18 mouse cellular contexts compared by ENCODE assay signal in the genomic region with DNA sequence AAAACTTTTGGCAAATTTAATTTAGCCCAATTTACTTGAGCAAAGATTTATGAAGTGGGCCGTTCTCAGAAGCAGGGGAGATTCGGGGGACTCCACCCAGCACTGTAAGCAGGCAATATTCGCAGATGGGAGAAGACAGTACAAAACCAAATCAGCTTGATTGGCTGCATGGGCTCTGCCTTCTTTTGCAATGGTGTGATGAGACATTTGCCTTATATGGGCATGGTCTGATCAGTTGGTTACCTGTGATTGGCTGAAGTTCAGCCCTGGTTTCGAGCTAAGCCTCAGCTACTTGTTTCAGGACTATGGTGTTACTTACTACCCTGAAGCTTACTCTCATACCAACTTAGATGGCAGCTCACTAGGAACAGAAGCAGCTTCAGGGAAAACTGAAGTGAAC.
DNase-seq lines count a peak whose midpoint lies in the region; ATAC-seq and TF ChIP-seq lines count a peak whose summit lies in the region.
"Had no signal": no experiment of that assay in that cellular context is flagged by ENCODE, and none has a peak within 500 bp of the region (broad histone marks: within the 10 kb centered on the region; RNA-seq: fewer than 3 reads in every experiment).

No protein-coding gene starts in this region.

- no peak for TF ChIP-seq CTCF in forebrain, postnatal 0 days (IDR thresholded peaks at IDR 0.05; ENCODE audit: low read depth)

- no peak overlapping the region for H3K9ac ChIP-seq in forebrain, postnatal 0 days
- no peak overlapping the region for H3K9ac ChIP-seq in forebrain, embryonic 14.5 days (ENCODE audit: low read length)
- no peak overlapping the region for H3K9ac ChIP-seq in embryonic facial prominence, embryonic 13.5 days
- H3K9ac ChIP-seq: hindbrain, embryonic 12.5 days; limb, embryonic 13.5 days; liver, embryonic 15.5 days; stomach, embryonic 15.5 days had no signal

- H3K27me3 ChIP-seq in forebrain, postnatal 0 days (ENCODE audit: insufficient read depth, low read length), result no peaks in the 10 kb centered on the region
- no peaks in the 10 kb centered on the region for H3K27me3 ChIP-seq in forebrain, embryonic 14.5 days (replicated peaks; ENCODE audit: control insufficient read depth, insufficient read depth, low read length)
- no peaks in the 10 kb centered on the region for H3K27me3 ChIP-seq in embryonic facial prominence, embryonic 13.5 days
- H3K27me3 ChIP-seq: hindbrain, embryonic 12.5 days; limb, embryonic 13.5 days; liver, embryonic 15.5 days; stomach, embryonic 15.5 days had no signal

- no peak overlapping the region for H3K27ac ChIP-seq in forebrain, postnatal 0 days (ENCODE audit: low read depth, low read length)
- no peak overlapping the region for H3K27ac ChIP-seq in forebrain, embryonic 14.5 days (ENCODE audit: low read depth, low read length)
- H3K27ac ChIP-seq in embryonic facial prominence, embryonic 13.5 days, result 0 out of 2 replicates have a peak overlapping the region, but pooled peaks have one; percentile 13
- H3K27ac ChIP-seq: heart, adult 2 months; hindbrain, embryonic 12.5 days; left cerebral cortex, adult 2 months; limb, embryonic 13.5 days; liver, embryonic 15.5 days; midbrain, embryonic 10.5 days; stomach, embryonic 15.5 days had no signal

- H3K4me2 ChIP-seq in forebrain, postnatal 0 days (ENCODE audit: low read depth), result no peak overlapping the region
- H3K4me2 ChIP-seq in forebrain, embryonic 14.5 days (ENCODE audit: low read length), result no peak overlapping the region
- 0 out of 2 replicates have a peak overlapping the region, but pooled peaks have one; percentile 3 for H3K4me2 ChIP-seq in embryonic facial prominence, embryonic 13.5 days
- H3K4me2 ChIP-seq: hindbrain, embryonic 12.5 days; limb, embryonic 13.5 days; liver, embryonic 15.5 days; stomach, embryonic 15.5 days had no signal

- intact Hi-C loops in heart, postnatal 14 days (cut with DNase I), result no loop called here

- WGBS in forebrain, postnatal 0 days, result 63% methylated on average over 4 of the region's 4 CpGs
- 73% methylated on average over 4 of the region's 4 CpGs for WGBS in forebrain, embryonic 14.5 days
- 43% methylated on average over 4 of the region's 4 CpGs for WGBS in embryonic facial prominence, embryonic 13.5 days

- H3K36me3 ChIP-seq in forebrain, postnatal 0 days (ENCODE audit: insufficient read depth), result no peaks in the 10 kb centered on the region
- H3K36me3 ChIP-seq in forebrain, embryonic 14.5 days (ENCODE audit: control insufficient read depth, insufficient read depth, low read length), result no peaks in the 10 kb centered on the region
- no peaks in the 10 kb centered on the region for H3K36me3 ChIP-seq in embryonic facial prominence, embryonic 13.5 days
- H3K36me3 ChIP-seq: hindbrain, embryonic 12.5 days; limb, embryonic 13.5 days; liver, embryonic 15.5 days; midbrain, embryonic 10.5 days; stomach, embryonic 15.5 days had no signal

- no peaks in the 10 kb centered on the region for H3K9me3 ChIP-seq in forebrain, postnatal 0 days (ENCODE audit: low read length)
- H3K9me3 ChIP-seq in forebrain, embryonic 14.5 days (replicated peaks; ENCODE audit: control insufficient read depth, low read length), result no peaks in the 10 kb centered on the region
- H3K9me3 ChIP-seq in embryonic facial prominence, embryonic 13.5 days, result no peaks in the 10 kb centered on the region
- H3K9me3 ChIP-seq: hindbrain, embryonic 12.5 days; limb, embryonic 13.5 days; liver, embryonic 15.5 days; midbrain, embryonic 10.5 days; stomach, embryonic 15.5 days had no signal

- peak; percentile 64 for ATAC-seq in forebrain, postnatal 0 days
- ATAC-seq in forebrain, embryonic 14.5 days, result no peak
- 0 out of 2 replicates have a peak, but pooled peaks have one; percentile 26 for ATAC-seq in embryonic facial prominence, embryonic 13.5 days (ENCODE audit: insufficient number of reproducible peaks, insufficient read depth, low FRiP score, low TSS enrichment, low read depth)
- ATAC-seq: intestine, embryonic 16.5 days had no signal

- no peak for DNase-seq in forebrain, postnatal 0 days
- DNase-seq in forebrain, embryonic 14.5 days (ENCODE audit: low spot score), result no peak
- peak; percentile 6 for DNase-seq in retina, postnatal 1 day
- DNase-seq in retina, embryonic 14.5 days (ENCODE audit: low spot score), result no peak
- no peak for DNase-seq in heart, postnatal 14 days
- DNase-seq in left cerebral cortex, adult 11 months (ENCODE audit: low spot score), result no peak
- DNase-seq: adrenal gland, postnatal 10 days; cerebellum, adult 11-12 months; heart, adult 2 months; kidney, postnatal 10 days had no signal

- no peaks in the 10 kb centered on the region for H3K4me1 ChIP-seq in forebrain, postnatal 0 days (ENCODE audit: insufficient read depth)
- H3K4me1 ChIP-seq in forebrain, embryonic 14.5 days (ENCODE audit: control insufficient read depth, insufficient read depth, low read length), result peaks cover 4% of the 10 kb centered on the region; the same call in 1 of the 2 replicates
- H3K4me1 ChIP-seq in embryonic facial prominence, embryonic 13.5 days, result peaks cover 21% of the 10 kb centered on the region
- H3K4me1 ChIP-seq: hindbrain, embryonic 12.5 days; liver, embryonic 15.5 days; midbrain, embryonic 10.5 days; stomach, embryonic 15.5 days had no signal

- no peak overlapping the region for H3K4me3 ChIP-seq in forebrain, postnatal 0 days (ENCODE audit: low read depth, low read length)
- no peak overlapping the region for H3K4me3 ChIP-seq in forebrain, embryonic 14.5 days (ENCODE audit: low read depth, low read length)
- H3K4me3 ChIP-seq in embryonic facial prominence, embryonic 13.5 days, result no peak overlapping the region
- H3K4me3 ChIP-seq: heart, adult 2 months; hindbrain, embryonic 12.5 days; left cerebral cortex, adult 2 months; limb, embryonic 13.5 days; liver, embryonic 15.5 days; midbrain, embryonic 10.5 days; stomach, embryonic 15.5 days had no signal
